ENCODE assay signal across 27 mouse cellular contexts in the genomic region with DNA sequence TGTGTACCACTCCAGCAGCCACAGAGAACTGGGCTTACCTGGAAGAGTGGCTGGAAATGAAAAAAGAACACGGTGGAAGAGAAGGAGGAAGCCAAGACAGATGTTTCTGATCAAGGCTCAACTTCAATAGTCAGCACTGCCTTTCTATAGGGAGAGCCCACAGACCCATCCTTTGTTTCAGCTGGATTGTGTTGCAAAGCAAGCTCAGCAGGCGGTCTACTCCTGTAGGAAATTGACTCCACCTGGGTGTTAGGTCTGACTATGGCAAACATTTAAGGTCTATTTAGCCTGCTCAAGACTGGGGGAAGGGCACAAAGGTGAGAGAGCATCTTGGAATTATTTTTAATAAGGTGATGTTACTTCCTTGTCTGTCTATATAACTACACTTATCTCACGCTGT.
DNase-seq lines count a peak whose midpoint lies in the region; ATAC-seq and TF ChIP-seq lines count a peak whose summit lies in the region.
"Had no signal": no experiment of that assay in that cellular context is flagged by ENCODE, and none has a peak within 500 bp of the region (broad histone marks: within the 10 kb centered on the region; RNA-seq: fewer than 3 reads in every experiment).

No protein-coding gene starts in this region.

- TF ChIP-seq POLR2A in limb, embryonic 14.5 days (IDR thresholded peaks at IDR 0.05; ENCODE audit: borderline replicate concordance, extremely low read depth, insufficient read depth, insufficient read length) = no peak

- WGBS in limb, embryonic 14.5 days = 20% methylated on average over 3 of the region's 3 CpGs
- 59% methylated on average over 3 of the region's 3 CpGs for WGBS in neural tube, embryonic 15.5 days

- H3K36me3 ChIP-seq in limb, embryonic 14.5 days (ENCODE audit: control insufficient read depth, insufficient read depth, low read length) = no peaks in the 10 kb centered on the region
- no peaks in the 10 kb centered on the region for H3K36me3 ChIP-seq in neural tube, embryonic 15.5 days
- H3K36me3 ChIP-seq: embryonic facial prominence, embryonic 13.5 days; forebrain, embryonic 12.5 days; hindbrain, embryonic 13.5 days; liver, embryonic 13.5 days; midbrain, embryonic 12.5 days; neural tube, embryonic 12.5 days had no signal

- no peaks in the 10 kb centered on the region for H3K27me3 ChIP-seq in limb, embryonic 14.5 days (ENCODE audit: control insufficient read depth, insufficient read depth, low read length)
- no peaks in the 10 kb centered on the region for H3K27me3 ChIP-seq in neural tube, embryonic 15.5 days (replicated peaks)
- H3K27me3 ChIP-seq: embryonic facial prominence, embryonic 13.5 days; forebrain, embryonic 12.5 days; hindbrain, embryonic 13.5 days; liver, embryonic 13.5 days; midbrain, embryonic 12.5 days; neural tube, embryonic 12.5 days had no signal

- peaks cover 5% of the 10 kb centered on the region; the same call in 1 of the 2 replicates for H3K4me1 ChIP-seq in limb, embryonic 14.5 days (ENCODE audit: control insufficient read depth, insufficient read depth, low read length)
- no peaks in the 10 kb centered on the region for H3K4me1 ChIP-seq in neural tube, embryonic 15.5 days
- H3K4me1 ChIP-seq: forebrain, embryonic 12.5 days; hindbrain, embryonic 13.5 days; liver, embryonic 13.5 days; midbrain, embryonic 12.5 days; neural tube, embryonic 12.5 days had no signal

- H3K27ac ChIP-seq in limb, embryonic 14.5 days (replicated peaks; ENCODE audit: low read depth, low read length) = no peak overlapping the region
- no peak overlapping the region for H3K27ac ChIP-seq in neural tube, embryonic 15.5 days (replicated peaks)
- H3K27ac ChIP-seq: embryonic facial prominence, embryonic 13.5 days; forebrain, embryonic 12.5 days; hindbrain, embryonic 13.5 days; liver, embryonic 13.5 days; midbrain, embryonic 12.5 days; neural tube, embryonic 12.5 days; stomach, postnatal 0 days had no signal

- H3K4me3 ChIP-seq in limb, embryonic 14.5 days (replicated peaks; ENCODE audit: low read length) = no peak overlapping the region
- H3K4me3 ChIP-seq in neural tube, embryonic 15.5 days (replicated peaks) = no peak overlapping the region
- H3K4me3 ChIP-seq: embryonic facial prominence, embryonic 13.5 days; erythroblast, embryonic 14.5 days; forebrain, embryonic 12.5 days; hindbrain, embryonic 13.5 days; liver, embryonic 13.5 days; midbrain, embryonic 12.5 days; neural tube, embryonic 12.5 days had no signal

- DNase-seq in ES-CJ7 (ENCODE audit: low read depth, low spot score) (peak; percentile 95), WW6 (ENCODE audit: low read depth, low spot score) (peak; percentile 48)
- peak; percentile 58 for DNase-seq in forelimb bud, embryonic 11.5 days (ENCODE audit: low read depth, low spot score)
- no peak for DNase-seq in limb, embryonic 14.5 days (ENCODE audit: low spot score)
- DNase-seq in right cerebral cortex, postnatal 10 days (ENCODE audit: low spot score in 2 of 2) = no peak
- DNase-seq in spleen, postnatal 10 days (ENCODE audit: low spot score in 2 of 2) = no peak
- DNase-seq: adrenal gland, postnatal 10 days; cerebellum, adult 2 months; cerebellum, postnatal 36 days; kidney, adult 2 months; kidney, postnatal 10 days; left cerebral cortex, postnatal 4 days; liver, embryonic 13.5 days; lung, adult 2 months; lung, postnatal 14 days; right cerebral cortex, adult 18-20 months; thymus, adult 2 months; thymus, postnatal 4 days had no signal

- no peaks in the 10 kb centered on the region for H3K9me3 ChIP-seq in limb, embryonic 14.5 days (ENCODE audit: control insufficient read depth, low read length)
- H3K9me3 ChIP-seq in neural tube, embryonic 15.5 days (replicated peaks) = no peaks in the 10 kb centered on the region
- H3K9me3 ChIP-seq: embryonic facial prominence, embryonic 13.5 days; forebrain, embryonic 12.5 days; hindbrain, embryonic 13.5 days; liver, embryonic 13.5 days; midbrain, embryonic 12.5 days; neural tube, embryonic 12.5 days had no signal

- ATAC-seq in limb, embryonic 14.5 days (ENCODE audit: low FRiP score, low read depth) = peak; percentile 30; the same call in 1 of the 2 replicates
- ATAC-seq in neural tube, embryonic 15.5 days (ENCODE audit: low FRiP score) = no peak
- ATAC-seq: Patski had no signal

- H3K4me2 ChIP-seq in limb, embryonic 14.5 days (replicated peaks; ENCODE audit: low read depth, low read length, severe bottlenecking) = no peak overlapping the region
- no peak overlapping the region for H3K4me2 ChIP-seq in neural tube, embryonic 15.5 days
- H3K4me2 ChIP-seq: embryonic facial prominence, embryonic 13.5 days; forebrain, embryonic 12.5 days; hindbrain, embryonic 13.5 days; liver, embryonic 13.5 days; midbrain, embryonic 12.5 days; neural tube, embryonic 12.5 days had no signal

- H3K9ac ChIP-seq in limb, embryonic 14.5 days (ENCODE audit: low read depth, low read length, severe bottlenecking) = no peak overlapping the region
- H3K9ac ChIP-seq in neural tube, embryonic 15.5 days (replicated peaks) = no peak overlapping the region
- H3K9ac ChIP-seq: embryonic facial prominence, embryonic 13.5 days; forebrain, embryonic 12.5 days; hindbrain, embryonic 13.5 days; liver, embryonic 13.5 days; midbrain, embryonic 12.5 days; neural tube, embryonic 12.5 days had no signal

Comparison
In these comparisons a context has a peak if more than half of its experiments do, and no peak if none do; other contexts are left out.
1. DNase-seq: peak in ES-CJ7 (single experiment), WW6 (single experiment) and forelimb bud, embryonic 11.5 days (single experiment); none in limb, embryonic 14.5 days (single experiment), right cerebral cortex, postnatal 10 days (0 of 2) and spleen, postnatal 10 days (0 of 2).